Mouse (Mus musculus) E14TG2a.4 (cell line): Measurements from ENCODE around the gene Med20.

Experiments used
- CTCF ChIP-seq: conservative IDR thresholded peaks from 2 replicates; pipeline ENCODE4 v1.5.1; 2014; ENCODE audit warnings: low read length
- NANOG ChIP-seq: IDR thresholded peaks from 2 replicates; pipeline ENCODE4 v1.6.1; 2014; ENCODE audit warnings: borderline replicate concordance, low read length, mixed read lengths
- POU5F1 ChIP-seq: IDR thresholded peaks from 2 replicates; pipeline ENCODE4 v1.6.1; 2014; ENCODE audit warnings: low read length, borderline replicate concordance

- TF ChIP-seq CTCF = no peak
- no peak for TF ChIP-seq POU5F1
- TF ChIP-seq NANOG = no peak
Measured at GRCm38 (mm10) chr17:47611661-47611982, 240 bp downstream of the Med20 start.
